Mouse (Mus musculus): ENCODE measurements around the gene Sec14l2. TPM values are rescaled to one million over a fixed set of nuclear protein-coding genes. Genes with fewer than 3 reads are reported as not detected.

The Sec14l2 gene
- polyA plus RNA-seq, 1 experiment from 2014 or later, result 1.5 TPM

DNA sequence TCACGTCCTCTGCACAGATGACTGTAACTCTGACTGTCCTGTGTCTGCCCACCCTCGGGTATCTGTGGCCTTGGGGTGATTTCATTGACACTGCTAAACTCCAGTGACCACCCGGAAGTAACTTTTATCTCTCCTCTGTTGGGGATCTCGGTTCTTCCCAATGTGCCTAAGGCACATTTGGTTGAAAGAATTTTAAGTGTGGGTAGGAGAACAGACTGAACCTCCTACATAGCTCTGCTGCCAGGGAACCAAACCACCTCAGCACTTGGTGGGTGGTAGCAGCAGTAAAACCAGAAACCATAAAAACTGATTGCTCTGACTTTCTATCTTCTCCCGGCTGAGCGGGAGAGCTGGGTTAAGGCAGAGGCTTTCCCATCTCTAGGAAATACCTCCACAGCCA is 17.8 kb downstream of the Sec14l2 start:
- WGBS, result 27% methylated on average over 6 of the region's 6 CpGs
- no peaks in the 10 kb centered on the region for H3K4me1 ChIP-seq (ENCODE audit: insufficient read depth, low read length)
- no peak for ATAC-seq (ENCODE audit: low FRiP score, low TSS enrichment)
- H3K9me3 ChIP-seq (ENCODE audit: low read length), result no peaks in the 10 kb centered on the region
- no peaks in the 10 kb centered on the region for H3K27me3 ChIP-seq (ENCODE audit: insufficient read depth, low read length)
- no peak overlapping the region for H3K27ac ChIP-seq (ENCODE audit: low read length)
- no peak overlapping the region for H3K9ac ChIP-seq (replicated peaks; ENCODE audit: low read length)
- no peaks in the 10 kb centered on the region for H3K36me3 ChIP-seq (ENCODE audit: insufficient read depth, low read length)
- H3K4me2 ChIP-seq (replicated peaks; ENCODE audit: low read depth, low read length), result no peak overlapping the region
- H3K4me3 ChIP-seq (ENCODE audit: low read length), result no peak overlapping the region

GRCm38 (mm10) chr11:4104989-4105388 is 18.2 kb downstream of the Sec14l2 start:
- H3K27ac ChIP-seq (ENCODE audit: low read length), result no peak overlapping the region
- no peaks in the 10 kb centered on the region for H3K36me3 ChIP-seq (ENCODE audit: insufficient read depth, low read length)
- H3K4me1 ChIP-seq (ENCODE audit: insufficient read depth, low read length), result no peaks in the 10 kb centered on the region
- no peaks in the 10 kb centered on the region for H3K9me3 ChIP-seq (ENCODE audit: low read length)
- ATAC-seq (ENCODE audit: low FRiP score, low TSS enrichment), result no peak
- H3K4me3 ChIP-seq (ENCODE audit: low read length), result no peak overlapping the region
- H3K4me2 ChIP-seq (replicated peaks; ENCODE audit: low read depth, low read length), result no peak overlapping the region
- H3K27me3 ChIP-seq (ENCODE audit: insufficient read depth, low read length), result no peaks in the 10 kb centered on the region
- 62% methylated on average over 5 of the region's 5 CpGs for WGBS
- H3K9ac ChIP-seq (replicated peaks; ENCODE audit: low read length), result no peak overlapping the region

DNA sequence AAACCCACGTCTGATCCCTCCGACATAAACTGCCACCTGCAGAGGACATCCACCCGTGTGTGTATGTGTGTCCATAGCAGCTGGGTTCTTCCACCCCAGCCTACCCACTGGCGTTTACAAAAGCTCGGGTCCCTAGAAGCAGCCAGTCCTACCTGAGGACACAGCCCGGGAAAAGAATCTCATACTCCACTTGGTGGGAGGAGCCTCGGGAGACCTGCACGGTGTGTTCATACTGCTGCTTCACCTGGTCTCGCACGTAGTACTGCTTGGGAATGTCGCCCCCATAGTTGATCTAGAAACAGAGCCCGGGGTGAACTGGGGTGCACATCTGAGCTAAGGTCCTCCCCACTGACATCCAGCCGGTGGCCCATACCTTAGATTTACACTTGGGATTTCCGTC is 19.7 kb downstream of the Sec14l2 start:
- H3K9ac ChIP-seq (replicated peaks; ENCODE audit: low read length), result no peak overlapping the region
- no peaks in the 10 kb centered on the region for H3K9me3 ChIP-seq (ENCODE audit: low read length)
- H3K27me3 ChIP-seq (ENCODE audit: insufficient read depth, low read length), result no peaks in the 10 kb centered on the region
- H3K27ac ChIP-seq (ENCODE audit: low read length), result no peak overlapping the region
- no peaks in the 10 kb centered on the region for H3K4me1 ChIP-seq (ENCODE audit: insufficient read depth, low read length)
- ATAC-seq (ENCODE audit: low FRiP score, low TSS enrichment), result no peak
- H3K4me2 ChIP-seq (replicated peaks; ENCODE audit: low read depth, low read length), result no peak overlapping the region
- WGBS, result 82% methylated on average over 14 of the region's 14 CpGs
- H3K36me3 ChIP-seq (ENCODE audit: insufficient read depth, low read length), result no peaks in the 10 kb centered on the region
- no peak overlapping the region for H3K4me3 ChIP-seq (ENCODE audit: low read length)

DNA sequence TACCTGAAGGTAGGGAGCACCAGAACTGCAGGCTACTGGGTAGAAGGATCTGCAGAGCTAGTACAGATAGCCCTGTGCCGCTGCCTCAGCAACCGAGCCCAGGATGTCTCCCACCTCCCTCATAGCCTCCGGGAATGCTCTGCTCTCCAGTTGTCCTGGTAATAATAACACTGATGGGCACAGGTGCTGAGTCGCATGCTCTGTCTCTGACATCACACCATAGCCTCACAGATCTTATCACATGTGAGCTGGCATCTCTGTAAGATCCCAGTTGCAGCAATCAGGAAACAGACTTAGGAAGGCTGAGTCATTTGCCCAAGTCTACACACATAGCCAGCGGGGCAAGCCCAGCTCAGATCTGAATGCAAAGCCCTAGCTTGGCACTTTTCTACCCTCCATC is 21.4 kb downstream of the Sec14l2 start:
- 83% methylated on average over 5 of the region's 5 CpGs for WGBS
- no peak for ATAC-seq (ENCODE audit: low FRiP score, low TSS enrichment)
- H3K4me3 ChIP-seq (ENCODE audit: low read length), result no peak overlapping the region

DNA sequence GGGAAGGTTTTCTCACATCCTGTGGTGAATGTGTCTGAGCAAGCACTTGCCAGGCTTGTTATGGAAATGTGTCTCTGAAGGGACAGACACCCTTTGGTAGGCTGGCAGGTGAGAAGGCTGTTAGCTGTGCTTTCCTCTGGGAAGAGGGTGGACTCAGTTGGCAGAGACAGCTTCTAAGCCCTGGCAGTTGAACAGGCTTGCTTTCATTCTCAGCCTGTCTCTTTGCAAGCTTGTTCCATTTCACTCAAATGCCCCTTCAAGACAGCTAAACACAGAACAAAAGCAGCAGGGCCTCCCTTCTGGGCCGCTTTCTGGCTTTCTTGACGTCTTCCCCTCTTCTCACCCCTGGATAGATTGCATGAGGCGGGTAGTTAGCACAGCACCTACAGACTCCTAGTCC is 23.8 kb downstream of the Sec14l2 start:
- H3K27ac ChIP-seq (ENCODE audit: low read length), result no peak overlapping the region
- no peak overlapping the region for H3K9ac ChIP-seq (replicated peaks; ENCODE audit: low read length)
- no peaks in the 10 kb centered on the region for H3K9me3 ChIP-seq (ENCODE audit: low read length)
- no peak for ATAC-seq (ENCODE audit: low FRiP score, low TSS enrichment)
- H3K27me3 ChIP-seq (ENCODE audit: insufficient read depth, low read length), result no peaks in the 10 kb centered on the region
- peaks cover 17% of the 10 kb centered on the region for H3K4me1 ChIP-seq (ENCODE audit: insufficient read depth, low read length)
- H3K4me3 ChIP-seq (ENCODE audit: low read length), result no peak overlapping the region
- H3K4me2 ChIP-seq (replicated peaks; ENCODE audit: low read depth, low read length), result no peak overlapping the region
- no peaks in the 10 kb centered on the region for H3K36me3 ChIP-seq (ENCODE audit: insufficient read depth, low read length)
- 74% methylated on average over 3 of the region's 3 CpGs for WGBS

More for the DNA sequence above, 21.4 kb downstream of the Sec14l2 start:
- Histone ChIP-seq H3K9ac (replicated peaks; ENCODE audit: low read length) (no peak overlapping the region), H3K27ac (ENCODE audit: low read length) (no peak overlapping the region), H3K4me1 (ENCODE audit: insufficient read depth, low read length) (peaks cover 6% of the 10 kb centered on the region), H3K4me2 (replicated peaks; ENCODE audit: low read depth, low read length) (no peak overlapping the region), H3K36me3 (ENCODE audit: insufficient read depth, low read length) (no peaks in the 10 kb centered on the region), H3K27me3 (ENCODE audit: insufficient read depth, low read length) (no peaks in the 10 kb centered on the region), H3K9me3 (ENCODE audit: low read length) (no peaks in the 10 kb centered on the region)

GRCm38 (mm10) chr11:4098816-4099215 is 24.4 kb downstream of the Sec14l2 start:
- Histone ChIP-seq H3K9me3 (ENCODE audit: low read length) (no peaks in the 10 kb centered on the region), H3K27ac (ENCODE audit: low read length) (no peak overlapping the region), H3K27me3 (ENCODE audit: insufficient read depth, low read length) (no peaks in the 10 kb centered on the region), H3K9ac (replicated peaks; ENCODE audit: low read length) (no peak overlapping the region), H3K4me1 (ENCODE audit: insufficient read depth, low read length) (peaks cover 20% of the 10 kb centered on the region), H3K4me2 (replicated peaks; ENCODE audit: low read depth, low read length) (no peak overlapping the region), H3K36me3 (ENCODE audit: insufficient read depth, low read length) (no peaks in the 10 kb centered on the region), H3K4me3 (ENCODE audit: low read length) (no peak overlapping the region)
- WGBS, result 78% methylated on average over 7 of the region's 7 CpGs
- ATAC-seq (ENCODE audit: low FRiP score, low TSS enrichment), result no peak

DNA sequence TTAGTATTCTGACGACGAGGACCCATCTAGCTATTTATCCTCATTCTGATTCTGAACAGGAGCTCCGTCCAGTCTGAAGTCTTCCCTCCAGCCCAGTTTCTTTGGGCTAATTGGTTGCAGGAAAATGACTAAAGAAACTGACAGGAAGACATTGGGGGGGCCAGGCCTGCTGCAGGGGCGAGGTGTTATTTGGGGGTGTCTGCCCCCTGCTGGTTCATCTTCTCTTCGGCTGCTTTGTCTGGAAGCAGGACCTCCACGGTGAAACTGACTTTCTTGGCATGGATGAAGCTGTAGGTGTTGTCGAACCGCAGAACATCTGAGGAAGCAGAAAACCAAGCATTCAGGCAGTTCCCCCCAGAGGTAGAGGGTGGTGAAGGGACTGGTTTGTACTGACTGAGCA is 25.1 kb downstream of the Sec14l2 start:
- peaks cover 20% of the 10 kb centered on the region for H3K4me1 ChIP-seq (ENCODE audit: insufficient read depth, low read length)
- no peaks in the 10 kb centered on the region for H3K9me3 ChIP-seq (ENCODE audit: low read length)
- no peak overlapping the region for H3K4me2 ChIP-seq (replicated peaks; ENCODE audit: low read depth, low read length)
- WGBS, result 72% methylated on average over 8 of the region's 8 CpGs
- no peak overlapping the region for H3K27ac ChIP-seq (ENCODE audit: low read length)
- no peaks in the 10 kb centered on the region for H3K27me3 ChIP-seq (ENCODE audit: insufficient read depth, low read length)
- H3K36me3 ChIP-seq (ENCODE audit: insufficient read depth, low read length), result 0 out of 2 replicates have a peak, but pooled peaks cover 3% of the 10 kb centered on the region
- H3K4me3 ChIP-seq (ENCODE audit: low read length), result no peak overlapping the region
- no peak overlapping the region for H3K9ac ChIP-seq (replicated peaks; ENCODE audit: low read length)
- no peak for ATAC-seq (ENCODE audit: low FRiP score, low TSS enrichment)

DNA sequence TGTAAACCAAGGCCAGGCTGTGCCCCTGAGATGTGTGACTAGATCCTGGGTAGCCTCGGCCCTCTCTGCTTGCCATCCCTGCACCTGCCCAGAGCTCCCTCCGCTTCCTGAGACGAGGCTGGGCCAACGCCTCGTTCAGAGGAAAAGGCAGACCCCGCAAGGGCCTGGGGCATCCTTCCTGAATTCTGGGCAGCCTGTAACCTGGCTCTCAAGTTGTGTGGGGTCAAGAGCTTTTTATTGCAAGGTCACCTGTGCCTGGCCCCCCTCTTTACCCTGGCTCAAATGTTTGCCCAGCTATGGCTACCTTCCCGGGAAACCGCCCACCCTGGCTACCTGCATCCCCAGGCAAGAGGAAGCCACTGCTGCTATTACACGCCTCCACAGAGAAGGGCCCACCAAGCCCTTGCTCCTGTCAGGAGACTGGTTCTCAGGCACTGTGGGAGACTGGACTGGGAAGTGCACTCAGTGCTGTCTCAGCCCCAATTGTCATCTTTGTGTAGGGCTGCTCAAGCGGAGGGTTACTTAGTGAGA is 26.1 kb downstream of the Sec14l2 start:
- Histone ChIP-seq H3K27me3 (ENCODE audit: insufficient read depth, low read length) (no peaks in the 10 kb centered on the region), H3K4me2 (replicated peaks; ENCODE audit: low read depth, low read length) (peak overlapping the region; percentile 74), H3K4me3 (ENCODE audit: low read length) (peak overlapping the region; percentile 60), H3K36me3 (ENCODE audit: insufficient read depth, low read length) (peaks cover 7% of the 10 kb centered on the region; the same call in 1 of the 2 replicates), H3K4me1 (ENCODE audit: insufficient read depth, low read length) (peaks cover 20% of the 10 kb centered on the region), H3K9ac (replicated peaks; ENCODE audit: low read length) (peak overlapping the region; percentile 75), H3K27ac (ENCODE audit: low read length) (peak overlapping the region; percentile 83), H3K9me3 (ENCODE audit: low read length) (no peaks in the 10 kb centered on the region)
- WGBS, result 23% methylated on average over 10 of the region's 10 CpGs
- ATAC-seq (ENCODE audit: low FRiP score, low TSS enrichment), result peak; percentile 46; the same call in 1 of the 2 replicates

DNA sequence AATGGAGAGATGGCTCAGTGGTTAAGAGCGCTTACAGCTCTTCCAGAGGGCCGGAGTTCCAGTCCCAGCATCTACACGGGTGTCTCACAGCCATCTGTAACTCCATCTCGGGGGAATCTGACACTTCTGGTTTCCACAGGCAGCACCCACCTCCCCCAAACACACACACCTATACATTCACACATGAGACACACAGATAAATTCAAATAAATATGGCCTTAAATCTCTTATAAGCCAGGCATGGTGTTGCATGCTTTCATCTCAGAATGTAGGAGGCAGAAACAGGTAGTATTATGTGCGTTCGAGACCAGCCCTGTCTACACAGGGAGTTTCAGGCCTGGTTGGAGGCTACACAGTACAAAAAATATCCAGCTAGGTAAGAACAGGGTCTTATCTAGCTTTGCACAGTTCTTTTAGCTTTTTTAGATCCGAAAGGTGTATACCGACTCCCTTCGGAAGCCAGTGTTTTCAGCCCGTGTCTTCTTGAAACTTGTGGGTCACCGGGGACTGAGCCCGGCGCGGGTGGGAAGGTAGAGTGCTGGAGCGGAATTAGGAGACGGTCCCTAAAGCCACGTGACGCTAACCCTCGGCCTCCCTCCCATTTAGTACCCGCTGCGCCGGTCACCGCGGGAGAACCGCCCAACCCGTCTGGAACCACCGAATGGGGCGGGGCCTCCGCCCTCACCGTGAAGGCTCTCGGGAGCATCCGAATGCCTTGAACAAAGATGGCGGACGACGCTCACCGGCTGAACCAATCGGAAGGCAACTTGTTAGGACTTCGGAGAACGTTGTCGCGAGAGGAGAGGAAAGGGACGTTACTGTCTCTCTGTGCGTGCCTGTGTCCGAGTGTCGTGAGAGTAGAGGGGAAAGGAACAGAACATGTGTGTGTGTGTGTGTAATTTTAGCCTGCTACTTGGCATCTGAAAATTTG is 26.9 kb downstream of the Sec14l2 start:
- peak overlapping the region; percentile 75 for H3K9ac ChIP-seq (replicated peaks; ENCODE audit: low read length)
- 2% methylated on average over 45 of the region's 45 CpGs for WGBS
- H3K4me2 ChIP-seq (replicated peaks; ENCODE audit: low read depth, low read length), result peak overlapping the region; percentile 74
- H3K9me3 ChIP-seq (ENCODE audit: low read length), result no peaks in the 10 kb centered on the region
- peak overlapping the region; percentile 83 for H3K27ac ChIP-seq (ENCODE audit: low read length)
- H3K4me3 ChIP-seq (ENCODE audit: low read length), result peak overlapping the region; percentile 60
- H3K27me3 ChIP-seq (ENCODE audit: insufficient read depth, low read length), result no peaks in the 10 kb centered on the region
- ATAC-seq (ENCODE audit: low FRiP score, low TSS enrichment), result peak; percentile 95
- peaks cover 20% of the 10 kb centered on the region for H3K4me1 ChIP-seq (ENCODE audit: insufficient read depth, low read length)
- peaks cover 15% of the 10 kb centered on the region for H3K36me3 ChIP-seq (ENCODE audit: insufficient read depth, low read length)

All from kidney, embryonic 16.5 days (tissue).